Mouse (Mus musculus) C2C12 (cell line): ENCODE data around the gene Exoc3l.

ENCODE experiments used
- CTCF ChIP-seq: IDR thresholded peaks from one replicate; pipeline ENCODE4 v1.5.1; 2011; ENCODE audit not compliant: control insufficient read depth, insufficient read depth, insufficient read length
- MAX ChIP-seq: IDR thresholded peaks from one replicate; pipeline ENCODE4 v1.6.1; 2011; ENCODE audit warnings: mild to moderate bottlenecking, control low read depth

GRCm38 (mm10) chr8:105241016-105241415 is 54.9 kb downstream of the Exoc3l start:
- TF ChIP-seq MAX = no peak
- no peak for TF ChIP-seq CTCF
